Mouse (Mus musculus) heart, adult 11 months (tissue): ENCODE measurements at regions not wholly inside any gene's neighbourhood (a gene's known extent, or its start where the extent isn't known, plus 50 kb on each side); places are given as distances from the start of the nearest gene placed in this dataset.

Source experiments
- DNase-seq: peaks from one replicate; pipeline ENCODE4 v3.0.0; 2022

- no peak for DNase-seq
Measured at GRCm38 (mm10) chr5:118316310-118317017, 71.4 kb downstream of the 2410131K14Rik start.

- no peak for DNase-seq
Measured at GRCm38 (mm10) chr5:118318073-118318472, 73.0 kb downstream of the 2410131K14Rik start.

- DNase-seq: no peak
Measured at GRCm38 (mm10) chr5:118318883-118319282, 73.9 kb downstream of the 2410131K14Rik start.

- no peak for DNase-seq
Measured at GRCm38 (mm10) chr5:118321719-118322455, 76.9 kb downstream of the 2410131K14Rik start.

GRCm38 (mm10) chr5:118323151-118323550 lies 78.1 kb downstream of the 2410131K14Rik start:
- DNase-seq: no peak

GRCm38 (mm10) chr5:118326837-118327541 lies 82.0 kb downstream of the 2410131K14Rik start:
- DNase-seq: peak; percentile 95

- peak; percentile 95 for DNase-seq
Measured at GRCm38 (mm10) chr5:118327961-118328712, 83.1 kb downstream of the 2410131K14Rik start.

GRCm38 (mm10) chr5:118329143-118329542 lies 84.1 kb downstream of the 2410131K14Rik start:
- DNase-seq: no peak

GRCm38 (mm10) chr5:118331286-118331607 lies 86.2 kb downstream of the 2410131K14Rik start:
- no peak for DNase-seq

GRCm38 (mm10) chr5:118331608-118332394 lies 86.8 kb downstream of the 2410131K14Rik start:
- peak; percentile 98 for DNase-seq

- DNase-seq: no peak
Measured at GRCm38 (mm10) chr5:118334054-118334453, 89.0 kb downstream of the 2410131K14Rik start.

GRCm38 (mm10) chr5:118338186-118338585 lies 93.2 kb downstream of the 2410131K14Rik start:
- no peak for DNase-seq

GRCm38 (mm10) chr5:118339676-118340661 lies 94.9 kb downstream of the 2410131K14Rik start:
- DNase-seq: peak; percentile 97

- DNase-seq: no peak
Measured at GRCm38 (mm10) chr5:118343444-118344320, 98.7 kb downstream of the 2410131K14Rik start.

GRCm38 (mm10) chr5:118345226-118345625 lies 100.2 kb downstream of the 2410131K14Rik start:
- DNase-seq: no peak

- no peak for DNase-seq
Measured at GRCm38 (mm10) chr5:118349057-118349456, 104.0 kb downstream of the 2410131K14Rik start.

- DNase-seq: no peak
Measured at GRCm38 (mm10) chr5:118351301-118351700, 106.3 kb downstream of the 2410131K14Rik start.

- no peak for DNase-seq
Measured at GRCm38 (mm10) chr5:118352142-118352541, 107.1 kb downstream of the 2410131K14Rik start.

GRCm38 (mm10) chr5:118353061-118353460 lies 108.0 kb downstream of the 2410131K14Rik start:
- DNase-seq: no peak

GRCm38 (mm10) chr5:118353689-118354088 lies 108.7 kb downstream of the 2410131K14Rik start:
- peak; percentile 90 for DNase-seq
